Mouse (Mus musculus): ENCODE results near the gene 1700001P01Rik.
A peak's percentile ranks its signal among the peaks of the same experiment; 100 is the strongest.

Gene 1700001P01Rik

GRCm38 (mm10) chr11:97775808-97776496 is at the start of gene 1700001P01Rik:
1700001P01Rik (minus strand) TSS chr11:97775918.
- no peak for DNase-seq (ENCODE audit: low spot score in 2 of 2)

- DNase-seq (ENCODE audit: low spot score in 2 of 2): peak in 1 of 2 experiments; percentile 43
Observed at GRCm38 (mm10) chr11:97825295-97825694, 49.6 kb upstream of the 1700001P01Rik start.

DNA sequence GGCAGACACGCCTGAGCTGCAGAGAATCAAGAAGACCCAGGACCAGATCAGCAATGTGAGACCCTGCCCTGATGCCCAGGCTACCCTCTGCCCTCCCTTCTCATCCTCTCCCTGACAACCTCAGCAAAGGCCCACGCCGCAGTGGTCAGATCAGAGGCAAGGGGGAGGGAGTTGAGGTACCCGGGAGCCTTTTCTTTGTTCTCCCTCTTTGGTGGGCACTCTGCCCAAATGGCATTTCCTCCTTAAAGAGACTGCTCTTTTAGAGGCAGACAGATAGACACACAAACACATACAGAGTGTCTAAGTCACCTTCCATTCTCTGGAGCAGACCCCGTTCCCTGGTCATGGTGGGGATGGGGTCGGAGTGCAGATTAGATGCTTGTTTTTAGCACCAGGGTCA is 49.2 kb upstream of the 1700001P01Rik start:
- DNase-seq (ENCODE audit: low spot score in 2 of 2): no peak

DNA sequence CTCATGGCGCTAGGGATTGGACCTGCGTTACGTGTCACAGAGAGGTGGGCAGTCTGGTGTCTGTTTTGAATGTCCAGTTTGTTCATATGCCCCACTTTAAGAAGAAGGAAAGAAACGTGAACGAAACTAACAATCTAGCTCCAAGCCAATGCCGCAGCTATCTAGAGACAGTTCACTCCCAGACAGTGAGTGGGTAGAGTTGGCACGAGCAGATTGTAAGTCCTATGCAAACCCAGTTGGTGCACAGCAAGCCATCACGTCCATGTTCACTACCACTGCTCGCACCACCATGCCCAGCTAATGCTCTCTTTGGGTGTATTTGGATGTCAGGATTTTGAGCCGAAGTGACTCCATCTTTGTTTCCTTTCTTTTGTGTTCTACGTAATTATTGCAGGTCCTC is 48.5 kb upstream of the 1700001P01Rik start:
- DNase-seq (ENCODE audit: low spot score in 2 of 2): no peak

- no peak for DNase-seq (ENCODE audit: low spot score in 2 of 2)
Observed at GRCm38 (mm10) chr11:97822840-97823603, 47.3 kb upstream of the 1700001P01Rik start.

- no peak for DNase-seq (ENCODE audit: low spot score in 2 of 2)
Observed at GRCm38 (mm10) chr11:97821401-97822064, 45.8 kb upstream of the 1700001P01Rik start.

DNA sequence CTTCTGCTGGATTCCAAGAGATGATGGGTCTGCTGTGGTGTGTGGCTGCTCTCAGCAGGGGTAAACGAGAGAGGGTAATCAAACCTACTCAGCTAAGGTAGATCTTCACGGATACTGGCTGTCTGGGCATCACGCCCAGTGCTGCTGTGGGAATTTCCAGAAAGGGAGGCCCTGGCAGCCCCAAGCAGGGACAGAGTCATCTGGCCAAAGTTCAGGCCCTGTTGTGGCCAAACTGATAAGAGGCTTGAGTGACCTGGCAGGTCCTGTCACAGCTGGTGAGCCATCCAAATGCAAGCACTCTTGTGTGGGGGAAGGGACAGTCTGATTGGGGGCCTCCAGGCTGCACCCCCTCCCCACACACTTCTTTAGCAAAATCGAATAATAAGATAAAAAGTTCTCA is 45.1 kb upstream of the 1700001P01Rik start:
- no peak for DNase-seq (ENCODE audit: low spot score in 2 of 2)

- DNase-seq (ENCODE audit: low spot score in 2 of 2): no peak
Observed at GRCm38 (mm10) chr11:97819923-97820322, 44.2 kb upstream of the 1700001P01Rik start.

GRCm38 (mm10) chr11:97819102-97819501 is 43.4 kb upstream of the 1700001P01Rik start:
- no peak for DNase-seq (ENCODE audit: low spot score in 2 of 2)

- DNase-seq (ENCODE audit: low spot score in 2 of 2): no peak
Observed at GRCm38 (mm10) chr11:97818571-97818970, 42.9 kb upstream of the 1700001P01Rik start.

DNA sequence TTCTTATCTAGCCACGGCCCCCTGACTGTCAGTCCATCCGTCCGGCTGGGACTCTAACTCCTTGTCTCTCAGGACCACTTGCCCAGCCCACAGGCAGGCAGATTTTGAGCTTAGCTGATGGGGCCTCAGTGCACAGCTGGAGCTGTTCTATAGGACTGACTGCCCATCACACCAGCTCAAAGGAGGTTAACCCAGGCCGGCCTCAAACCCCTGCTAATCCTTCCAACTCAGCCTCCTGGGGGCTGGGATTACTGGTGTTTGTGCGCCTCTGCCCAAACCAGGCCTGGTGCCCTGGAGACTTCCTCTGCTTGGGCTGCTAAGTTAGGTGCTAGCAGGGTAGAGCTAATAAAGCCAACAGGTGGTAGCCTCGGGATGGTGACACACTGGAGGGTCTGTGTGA is 42.3 kb upstream of the 1700001P01Rik start:
- no peak for DNase-seq (ENCODE audit: low spot score in 2 of 2)

GRCm38 (mm10) chr11:97817379-97817778 is 41.7 kb upstream of the 1700001P01Rik start:
- DNase-seq (ENCODE audit: low spot score in 2 of 2): no peak

- no peak for DNase-seq (ENCODE audit: low spot score in 2 of 2)
Observed at GRCm38 (mm10) chr11:97816916-97817315, 41.2 kb upstream of the 1700001P01Rik start.

DNA sequence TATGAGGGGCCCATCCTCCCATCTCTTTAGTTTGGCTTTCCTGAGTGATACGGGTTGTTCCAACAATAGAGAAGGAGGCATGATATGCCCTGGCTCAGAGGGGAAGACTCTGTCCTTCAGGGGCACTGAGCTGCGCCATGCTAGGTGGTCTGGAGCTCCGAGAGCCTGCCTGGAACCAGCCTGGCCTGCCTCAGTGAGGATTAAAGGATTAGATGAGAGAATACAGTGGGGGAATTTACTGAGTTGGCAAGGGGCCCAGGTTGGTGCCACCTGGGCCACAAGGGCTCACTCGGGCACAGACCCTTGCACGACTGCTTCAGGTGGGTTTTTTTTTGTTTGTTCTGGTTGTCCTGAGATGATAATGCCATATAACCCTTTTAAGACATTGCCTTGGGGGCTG is 40.5 kb upstream of the 1700001P01Rik start:
- DNase-seq (ENCODE audit: low spot score in 2 of 2): no peak

GRCm38 (mm10) chr11:97815736-97816135 is 40.0 kb upstream of the 1700001P01Rik start:
- DNase-seq (ENCODE audit: low spot score in 2 of 2): no peak

GRCm38 (mm10) chr11:97813746-97814515 is 38.2 kb upstream of the 1700001P01Rik start:
- DNase-seq (ENCODE audit: low spot score in 2 of 2): no peak

DNA sequence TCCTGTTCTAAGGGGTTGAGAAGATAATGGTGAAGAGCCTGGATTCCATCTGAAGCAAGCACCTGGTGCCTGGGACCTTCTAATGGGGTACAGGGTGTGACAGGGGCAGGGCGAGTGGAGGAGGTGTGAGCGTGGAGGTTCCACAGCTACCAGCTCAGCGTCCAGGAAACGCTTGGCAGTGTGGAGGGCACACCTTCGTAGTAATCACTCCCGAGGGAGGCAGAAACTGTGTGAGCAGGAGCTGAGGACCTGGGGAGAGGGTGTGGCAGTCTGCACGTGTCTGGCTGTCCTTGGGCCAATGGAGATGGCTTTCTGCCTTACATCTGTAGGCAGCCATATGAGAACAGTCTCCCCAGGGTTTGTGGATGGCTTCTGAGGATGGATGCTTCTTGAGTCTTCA is 37.4 kb upstream of the 1700001P01Rik start:
- DNase-seq (ENCODE audit: low spot score in 2 of 2): no peak

DNA sequence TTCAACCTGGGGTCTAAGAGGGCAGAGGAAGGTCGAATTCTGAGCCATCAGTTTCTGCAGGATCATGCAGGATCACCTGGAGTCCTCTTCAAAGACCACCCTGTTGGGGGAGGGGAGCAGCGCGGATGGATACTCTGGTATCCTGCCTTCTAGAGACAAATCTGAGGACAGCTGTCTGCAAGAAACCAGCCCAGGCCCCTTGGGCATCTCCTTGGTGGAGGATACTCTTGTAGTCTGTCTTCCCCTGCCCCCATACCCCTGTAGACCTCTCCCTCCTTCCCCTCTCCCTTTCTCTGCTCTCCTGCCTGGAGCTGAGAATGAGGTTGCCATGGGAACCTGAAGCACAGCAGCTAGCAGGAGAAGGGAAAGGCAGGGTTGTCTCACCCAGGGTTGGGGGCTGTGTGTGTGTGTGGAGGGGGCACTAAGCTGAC is 36.8 kb upstream of the 1700001P01Rik start:
- no peak for DNase-seq (ENCODE audit: low spot score in 2 of 2)

DNA sequence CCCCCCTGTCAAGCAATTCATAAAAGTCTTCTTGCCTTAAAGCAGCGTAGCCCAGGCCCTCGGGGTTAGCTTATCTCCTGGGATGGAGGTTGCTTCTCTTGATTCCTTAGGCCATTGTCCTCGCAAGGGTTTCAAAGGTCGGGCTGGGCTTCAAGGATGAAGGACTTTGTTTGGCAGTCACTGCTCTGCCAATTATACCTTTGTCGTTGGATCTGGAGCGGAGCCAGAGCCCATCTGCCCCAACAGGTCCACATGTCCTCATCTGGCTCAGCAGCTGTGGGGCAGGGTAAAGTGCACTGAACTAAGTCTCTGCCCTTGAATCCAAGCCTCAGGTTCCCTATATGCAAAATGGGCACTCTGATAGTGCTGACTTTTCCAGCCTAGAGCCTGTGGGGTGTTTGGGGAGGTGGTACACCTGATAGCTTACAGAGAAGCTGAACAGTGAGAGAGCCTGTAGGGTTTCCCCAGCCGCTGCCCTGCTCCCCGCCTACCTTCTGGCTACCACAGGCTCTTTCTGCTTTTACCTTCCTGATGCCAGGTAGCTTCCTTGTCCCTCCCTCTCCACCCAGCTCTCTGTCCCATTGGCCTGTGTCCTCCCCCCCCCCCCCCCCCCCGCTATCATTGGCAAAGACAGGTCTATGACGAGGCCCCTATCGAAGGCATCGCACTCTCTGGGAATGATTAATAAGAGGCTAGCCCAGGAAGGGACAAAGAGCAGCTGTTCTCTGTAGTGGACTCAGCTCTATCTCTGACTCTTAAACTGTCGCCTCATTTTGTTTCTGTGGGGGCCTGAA is 36.0 kb upstream of the 1700001P01Rik start:
- DNase-seq (ENCODE audit: low spot score in 2 of 2): no peak

DNA sequence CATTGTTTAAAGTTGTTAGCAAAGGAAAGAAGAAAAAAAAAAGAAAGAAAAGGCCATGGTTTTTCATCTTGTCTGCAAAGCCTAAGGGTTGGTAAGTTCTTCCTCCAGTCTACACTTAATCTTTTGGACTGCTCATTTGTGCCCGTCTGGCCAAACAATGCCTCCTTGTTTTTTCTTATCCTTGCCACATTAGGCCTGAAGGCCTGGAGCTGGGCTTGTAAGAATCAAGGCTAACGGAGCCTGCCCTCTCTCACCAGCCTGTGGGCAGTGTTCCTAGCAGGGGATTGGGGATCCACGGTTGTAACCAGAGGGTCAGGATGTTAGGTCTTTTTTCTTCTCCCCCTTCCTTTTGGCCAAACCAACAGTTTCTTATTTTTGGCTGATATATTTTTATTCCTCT is 35.3 kb upstream of the 1700001P01Rik start:
- DNase-seq (ENCODE audit: low spot score in 2 of 2): no peak

DNA sequence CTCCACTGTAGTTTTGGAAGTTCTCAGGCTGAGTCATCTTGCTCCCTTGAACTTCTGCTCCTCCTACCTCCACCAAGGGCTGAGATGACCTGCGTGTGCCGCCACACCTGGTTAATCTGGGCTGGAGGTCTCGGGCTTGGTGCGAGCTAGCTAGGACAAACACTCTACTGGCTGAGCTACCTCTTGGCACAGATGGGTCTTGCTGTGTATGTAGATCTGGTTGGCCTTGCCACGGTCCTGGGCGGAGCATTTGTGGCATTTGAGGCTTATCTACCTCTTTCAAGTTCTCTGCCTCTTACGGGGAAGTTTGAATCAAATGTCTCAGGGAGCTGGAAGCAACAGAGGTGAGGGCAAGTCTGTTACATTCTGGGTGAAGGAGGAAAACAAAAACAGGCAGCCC is 34.6 kb upstream of the 1700001P01Rik start:
- no peak for DNase-seq (ENCODE audit: low spot score in 2 of 2)

All from spleen, postnatal 4 days (tissue).